Mouse (Mus musculus) cortical plate, adult 2 months (tissue): ENCODE data around the gene Col4a1.

Experiments used
- CTCF ChIP-seq: fragments of 200-500 bp; IDR thresholded peaks from 2 replicates; pipeline ENCODE4 v1.5.1; 2011; ENCODE audit warnings: mild to moderate bottlenecking, control low read depth, low read length; ENCODE audit not compliant: insufficient read depth; ENCODE audit errors: extremely low read depth
- POLR2A ChIP-seq: fragments of 200-500 bp; IDR thresholded peaks from 2 replicates; pipeline ENCODE4 v1.6.1; 2011; ENCODE audit warnings: mild to moderate bottlenecking, low read length, control low read depth; ENCODE audit not compliant: insufficient read depth; ENCODE audit errors: extremely low read depth

- no peak for TF ChIP-seq CTCF
- no peak for TF ChIP-seq POLR2A
Measured at GRCm38 (mm10) chr8:11221353-11221752, 91.3 kb downstream of the Col4a1 start.
